Mouse (Mus musculus) small intestine, adult 2 months (tissue): ENCODE measurements around the gene Ppm1b. TPM values are rescaled to one million over a fixed set of nuclear protein-coding genes. Genes with fewer than 3 reads are reported as not detected.

Experiments used
- H3K27ac ChIP-seq: fragments of 200-500 bp; 2 replicates; pipeline ENCODE4 v1.5.1; 2012; ENCODE audit warnings: low read depth, low read length, control low read depth, inconsistent platforms; ENCODE audit not compliant: insufficient read depth
- H3K27me3 ChIP-seq: fragments of 200-500 bp; 2 replicates; pipeline ENCODE4 v1.6.1; 2012; ENCODE audit warnings: mild to moderate bottlenecking, moderate library complexity, low read length, inconsistent platforms; ENCODE audit not compliant: control insufficient read depth, insufficient read depth
- H3K36me3 ChIP-seq: fragments of 200-500 bp; 2 replicates; pipeline ENCODE4 v1.6.1; 2012; ENCODE audit warnings: mild to moderate bottlenecking, low read length, control low read depth, inconsistent platforms; ENCODE audit not compliant: control insufficient read depth, insufficient read depth
- H3K4me1 ChIP-seq: fragments of 200-500 bp; 2 replicates; pipeline ENCODE4 v1.6.1; 2012; ENCODE audit warnings: low read length, inconsistent platforms, mixed read lengths; ENCODE audit not compliant: control insufficient read depth, insufficient read depth, insufficient read length
- H3K4me3 ChIP-seq: fragments of 200-500 bp; 2 replicates; pipeline ENCODE4 v1.5.1; 2012; ENCODE audit warnings: low read depth, mild to moderate bottlenecking, control low read depth, inconsistent platforms, low read length, moderate library complexity
- CTCF ChIP-seq: fragments of 200-500 bp; IDR thresholded peaks from 2 replicates; pipeline ENCODE4 v1.5.1; 2012; ENCODE audit warnings: low read depth, mild to moderate bottlenecking, control low read depth, inconsistent platforms, low read length, moderate library complexity, mixed read lengths; ENCODE audit not compliant: insufficient replicate concordance, insufficient read length; ENCODE audit errors: extremely low read depth
- POLR2A ChIP-seq: fragments of 200-500 bp; IDR thresholded peaks from 2 replicates; pipeline ENCODE4 v1.6.1; 2012; ENCODE audit warnings: low read depth, mild to moderate bottlenecking, control low read depth, inconsistent platforms, low read length, moderate library complexity
- WGBS: fragments of 180-500 bp; shearing (Covaris S2); methylation state at CpG from one replicate; pipeline ENCODE4 v1.1.7; 2018; 5-methylcytosine and 5-hydroxymethylcytosine counted together
- polyA plus RNA-seq: library from polyadenylated mRNA; depleted of rRNA; stranded (reverse); fragments of >200 nt; gene quantifications from 2 replicates; pipeline ENCODE4 v1.2.3, GENCODE M21; 2012

Gene Ppm1b
- polyA plus RNA-seq, 1 experiment = 17.6 TPM

DNA sequence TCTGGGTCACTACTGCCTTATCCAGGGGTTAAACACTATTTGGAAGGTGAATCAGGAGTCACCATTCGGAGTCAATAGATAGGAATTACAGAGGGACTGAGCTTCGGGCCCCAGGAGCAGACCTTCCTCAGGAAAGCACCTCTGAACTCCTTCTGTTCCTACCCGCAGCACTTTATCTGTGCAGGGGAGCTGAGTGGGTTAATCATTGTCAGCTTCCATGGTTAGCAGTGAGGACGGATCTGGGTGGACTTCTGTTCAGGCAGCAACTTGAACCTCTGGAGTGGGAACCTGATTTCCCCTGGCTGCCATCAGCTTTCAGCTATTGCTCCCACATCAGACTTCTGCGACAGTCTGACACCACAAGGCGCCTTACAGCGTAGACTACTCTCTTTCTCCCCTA is 84.4 kb downstream of the Ppm1b start:
- H3K4me1 ChIP-seq = peaks cover 24% of the 10 kb centered on the region; the same call in 1 of the 2 replicates
- TF ChIP-seq POLR2A (0 out of 2 replicates have a peak, but pooled peaks have one; percentile 9), CTCF (no peak)
- WGBS = 23% methylated on average over 7 of the region's 7 CpGs
- H3K4me3 ChIP-seq = no peak overlapping the region
- H3K27me3 ChIP-seq = no peaks in the 10 kb centered on the region
- H3K36me3 ChIP-seq = peaks cover 58% of the 10 kb centered on the region
- H3K27ac ChIP-seq = peak overlapping the region; percentile 25; the same call in 1 of the 2 replicates

DNA sequence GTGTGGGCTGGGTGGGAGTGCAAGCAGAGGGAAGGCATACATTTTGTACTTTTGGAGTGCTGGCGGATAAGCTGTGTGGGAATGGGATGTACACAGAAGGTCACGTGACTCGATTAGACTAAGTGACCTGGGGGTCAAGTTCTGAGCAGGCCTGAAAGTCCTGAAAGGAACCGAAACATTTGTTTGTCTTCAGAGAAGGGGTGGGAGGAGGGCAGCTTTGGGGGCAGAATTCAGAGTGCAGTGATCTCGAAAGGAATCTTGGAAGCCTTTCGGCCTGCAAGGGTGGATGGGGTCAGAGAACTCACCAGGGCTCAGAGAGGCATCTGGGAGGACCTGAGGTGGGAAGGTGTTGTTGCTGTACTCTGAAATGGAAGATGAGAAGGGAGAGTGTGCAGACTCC is 85.9 kb downstream of the Ppm1b start:
- H3K27me3 ChIP-seq = no peaks in the 10 kb centered on the region
- H3K4me3 ChIP-seq = no peak overlapping the region
- H3K27ac ChIP-seq = no peak overlapping the region
- TF ChIP-seq POLR2A (no peak), CTCF (no peak)
- WGBS = 82% methylated on average over 6 of the region's 6 CpGs
- peaks cover 24% of the 10 kb centered on the region; the same call in 1 of the 2 replicates for H3K4me1 ChIP-seq
- H3K36me3 ChIP-seq = peaks cover 57% of the 10 kb centered on the region

DNA sequence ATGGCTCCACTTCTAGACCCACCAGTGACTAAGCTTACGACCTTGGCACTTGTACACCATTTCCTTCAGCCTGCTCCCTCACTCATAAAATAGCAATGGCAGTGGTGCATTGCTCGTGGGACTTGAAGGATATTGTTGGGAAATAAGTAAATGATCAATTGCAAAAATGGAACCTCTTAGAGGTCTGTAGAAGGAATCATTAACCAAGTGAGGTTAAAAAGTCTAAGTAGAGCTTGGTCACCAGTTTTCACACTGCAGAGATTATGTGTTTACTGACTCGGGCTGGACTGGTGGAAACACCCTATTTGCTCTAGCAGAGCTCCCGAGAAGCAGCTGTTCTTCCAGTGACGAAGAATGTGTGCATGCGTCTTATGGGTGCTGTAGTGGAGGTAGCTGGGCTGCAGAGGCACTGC is 86.9 kb downstream of the Ppm1b start:
- H3K4me3 ChIP-seq = no peak overlapping the region
- WGBS = 39% methylated on average over 6 of the region's 6 CpGs
- H3K27me3 ChIP-seq = no peaks in the 10 kb centered on the region
- H3K36me3 ChIP-seq = peaks cover 49% of the 10 kb centered on the region
- H3K27ac ChIP-seq = 0 out of 2 replicates have a peak overlapping the region, but pooled peaks have one; percentile 35
- peaks cover 24% of the 10 kb centered on the region; the same call in 1 of the 2 replicates for H3K4me1 ChIP-seq
- no peak for TF ChIP-seq CTCF
- no peak for TF ChIP-seq POLR2A

DNA sequence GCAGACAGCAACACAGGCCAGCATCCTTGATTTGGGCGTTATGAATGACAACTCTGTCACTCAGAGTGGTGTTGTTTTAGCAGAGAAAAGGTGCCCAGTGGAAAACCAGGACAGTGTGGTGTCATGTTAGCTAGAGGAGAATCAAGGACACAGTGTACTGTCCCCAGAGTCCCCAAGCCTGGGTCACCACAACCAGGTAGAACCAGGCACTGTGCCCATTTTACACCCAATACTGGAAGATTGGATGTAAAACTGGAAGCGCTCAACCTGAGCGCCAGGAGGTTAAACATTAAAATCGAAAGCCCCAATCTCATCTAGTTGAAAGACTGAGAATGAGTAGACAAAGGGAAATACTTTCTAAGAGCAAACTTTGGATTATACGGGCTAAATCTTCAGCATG is 87.9 kb downstream of the Ppm1b start:
- Histone ChIP-seq H3K27ac (no peak overlapping the region), H3K36me3 (peaks cover 52% of the 10 kb centered on the region), H3K4me3 (no peak overlapping the region), H3K4me1 (peaks cover 24% of the 10 kb centered on the region; the same call in 1 of the 2 replicates), H3K27me3 (no peaks in the 10 kb centered on the region)
- TF ChIP-seq CTCF (no peak), POLR2A (no peak)
- 43% methylated on average over 5 of the region's 5 CpGs for WGBS

DNA sequence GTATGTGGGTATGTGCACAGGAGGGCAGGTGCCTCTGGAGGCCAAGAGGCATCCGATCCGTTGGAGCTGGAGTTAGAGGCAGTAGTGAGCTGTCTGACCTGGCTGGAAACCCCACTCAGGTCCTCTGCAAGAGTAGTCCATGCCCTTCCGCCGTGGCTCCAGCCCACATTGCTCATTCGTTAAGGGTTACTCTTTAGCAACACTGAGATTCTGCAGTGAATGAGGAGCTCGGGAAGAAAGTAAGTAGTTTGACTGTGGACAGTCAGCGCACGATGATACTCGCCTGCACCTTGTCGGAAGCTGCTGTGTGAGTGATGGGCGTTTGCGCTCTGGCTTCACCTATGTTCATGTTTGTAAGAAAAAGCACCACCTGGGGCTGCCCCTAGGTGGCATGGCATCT is 88.6 kb downstream of the Ppm1b start:
- Histone ChIP-seq H3K36me3 (peaks cover 54% of the 10 kb centered on the region), H3K27ac (no peak overlapping the region), H3K4me1 (peaks cover 24% of the 10 kb centered on the region; the same call in 1 of the 2 replicates), H3K27me3 (no peaks in the 10 kb centered on the region), H3K4me3 (no peak overlapping the region)
- TF ChIP-seq CTCF (no peak), POLR2A (no peak)
- WGBS = 88% methylated on average over 12 of the region's 12 CpGs

DNA sequence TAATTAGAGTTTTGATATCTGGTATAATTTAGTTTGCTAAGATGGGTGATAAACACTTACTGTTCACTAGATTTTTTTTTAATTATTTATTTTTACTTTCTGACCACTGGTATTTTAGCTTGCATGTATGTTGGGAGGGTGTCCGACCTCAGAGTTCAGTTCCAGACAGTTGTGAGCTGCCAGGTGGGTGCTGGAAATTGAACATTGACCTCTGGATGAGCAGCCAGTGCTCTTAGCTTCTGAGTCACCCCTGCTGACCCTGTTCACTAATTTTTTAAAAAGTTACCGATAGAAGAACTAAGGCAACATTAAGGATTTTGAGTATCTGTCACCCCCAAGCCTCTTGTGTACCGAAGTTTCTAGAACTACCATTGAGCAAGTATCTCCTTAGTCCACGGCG is 91.8 kb downstream of the Ppm1b start:
- 80% methylated on average over 5 of the region's 5 CpGs for WGBS
- H3K27me3 ChIP-seq = no peaks in the 10 kb centered on the region
- TF ChIP-seq POLR2A (no peak), CTCF (no peak)
- peaks cover 40% of the 10 kb centered on the region for H3K36me3 ChIP-seq
- H3K27ac ChIP-seq = no peak overlapping the region
- H3K4me3 ChIP-seq = no peak overlapping the region
- peaks cover 15% of the 10 kb centered on the region; the same call in 1 of the 2 replicates for H3K4me1 ChIP-seq

DNA sequence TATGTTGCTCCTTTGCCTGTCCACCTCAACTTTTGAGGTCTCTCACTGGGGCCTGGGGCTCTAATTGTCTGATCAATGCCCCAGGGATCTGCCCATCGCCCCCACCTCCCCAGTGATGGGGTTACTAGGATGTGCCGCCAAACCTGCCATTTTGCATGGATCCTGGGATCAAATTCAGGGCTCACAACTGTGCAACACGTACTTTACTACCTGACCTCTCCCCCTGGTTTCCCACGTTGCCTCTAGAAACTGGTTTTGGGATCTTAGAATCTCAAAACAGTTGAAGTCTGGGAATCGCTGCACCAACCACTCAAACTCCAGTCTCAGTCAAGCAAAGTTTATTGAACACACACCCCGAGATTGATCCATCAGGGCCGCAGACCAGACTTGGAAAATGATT is 101.7 kb downstream of the Ppm1b start:
- WGBS = 91% methylated on average over 7 of the region's 7 CpGs
- Histone ChIP-seq H3K4me3 (no peak overlapping the region), H3K36me3 (peaks cover 56% of the 10 kb centered on the region), H3K4me1 (no peaks in the 10 kb centered on the region), H3K27me3 (no peaks in the 10 kb centered on the region), H3K27ac (no peak overlapping the region)
- TF ChIP-seq CTCF (no peak), POLR2A (no peak)

DNA sequence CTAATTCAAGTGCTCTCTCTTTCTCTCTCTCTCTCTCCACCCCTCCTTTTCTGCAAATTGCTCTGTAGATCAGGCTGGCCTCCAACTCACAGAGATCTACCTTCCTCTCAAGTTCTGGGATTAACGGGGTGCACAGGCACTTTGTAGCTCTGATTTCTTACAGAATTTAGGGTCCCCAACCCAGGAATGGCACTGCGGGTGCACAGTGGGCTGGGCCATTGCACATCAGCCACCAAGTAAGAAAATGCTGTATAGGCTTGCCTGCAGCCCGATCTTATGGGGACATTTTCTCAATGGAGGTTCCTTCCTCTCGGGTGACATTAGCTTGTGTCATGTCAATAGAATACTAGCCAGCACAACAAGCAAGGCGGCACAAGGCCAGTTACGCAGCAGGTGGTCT is 102.6 kb downstream of the Ppm1b start:
- Histone ChIP-seq H3K4me3 (no peak overlapping the region), H3K4me1 (no peaks in the 10 kb centered on the region), H3K27ac (no peak overlapping the region), H3K36me3 (peaks cover 58% of the 10 kb centered on the region), H3K27me3 (no peaks in the 10 kb centered on the region)
- TF ChIP-seq CTCF (no peak), POLR2A (no peak)
- 96% methylated on average over 6 of the region's 6 CpGs for WGBS
